ENCODE assay signal across 26 mouse cellular contexts in genomic region chr9:101883295-101883694, GRCm38 (mm10). TPM values are rescaled to one million over a fixed set of nuclear protein-coding genes. Genes with fewer than 3 reads are reported as not detected.
DNase-seq lines count a peak whose midpoint lies in the region; ATAC-seq lines count a peak whose summit lies in the region.
"Had no signal": no experiment of that assay in that cellular context is flagged by ENCODE, and none has a peak within 500 bp of the region (broad histone marks: within the 10 kb centered on the region; RNA-seq: fewer than 3 reads in every experiment).

No protein-coding gene starts in this region.

- no peak overlapping the region for H3K9ac ChIP-seq in heart, embryonic 11.5 days (ENCODE audit: low read depth, low read length)
- no peak overlapping the region for H3K9ac ChIP-seq in forebrain, embryonic 13.5 days
- H3K9ac ChIP-seq: heart, embryonic 15.5 days; lung, embryonic 14.5 days had no signal

- no peak overlapping the region for H3K4me2 ChIP-seq in heart, embryonic 11.5 days
- H3K4me2 ChIP-seq in forebrain, embryonic 13.5 days, result no peak overlapping the region
- H3K4me2 ChIP-seq: heart, embryonic 15.5 days; liver, embryonic 11.5 days; lung, embryonic 14.5 days had no signal

- no peak for ATAC-seq in heart, embryonic 11.5 days (replicated peaks; ENCODE audit: insufficient number of reproducible peaks, low FRiP score, low TSS enrichment)
- no peak for ATAC-seq in forebrain, embryonic 13.5 days
- ATAC-seq: hindbrain, embryonic 16.5 days; midbrain, embryonic 16.5 days had no signal

- H3K36me3 ChIP-seq in heart, embryonic 11.5 days (ENCODE audit: control insufficient read depth, insufficient read depth, low read length), result no peaks in the 10 kb centered on the region
- no peaks in the 10 kb centered on the region for H3K36me3 ChIP-seq in forebrain, embryonic 13.5 days (ENCODE audit: poor library complexity, severe bottlenecking)
- H3K36me3 ChIP-seq: heart, embryonic 15.5 days had no signal

- H3K4me1 ChIP-seq in heart, embryonic 11.5 days (ENCODE audit: control insufficient read depth, insufficient read depth, low read length), result no peaks in the 10 kb centered on the region
- H3K4me1 ChIP-seq in forebrain, embryonic 13.5 days, result no peaks in the 10 kb centered on the region
- H3K4me1 ChIP-seq: heart, embryonic 15.5 days had no signal

- no peaks in the 10 kb centered on the region for H3K27me3 ChIP-seq in heart, embryonic 11.5 days (ENCODE audit: control insufficient read depth, insufficient read depth, low read length)
- H3K27me3 ChIP-seq in forebrain, embryonic 13.5 days, result no peaks in the 10 kb centered on the region
- H3K27me3 ChIP-seq: heart, embryonic 15.5 days had no signal

- 47% methylated on average over 2 of the region's 2 CpGs for WGBS in heart, embryonic 11.5 days (ENCODE audit: insufficient replicate concordance)
- 63% methylated on average over 2 of the region's 2 CpGs for WGBS in forebrain, embryonic 13.5 days

- DNase-seq in layer of hippocampus, postnatal 14 days (ENCODE audit: low spot score in 2 of 2), result peak; percentile 12 to 41
- DNase-seq in layer of hippocampus, postnatal 36 days, result no peak
- peak; percentile 94 for DNase-seq in brain, adult 2 months (ENCODE audit: low read depth, low spot score)
- DNase-seq in cerebellum, adult 11-12 months, result peak; percentile 87
- peak; percentile 81 to 89 for DNase-seq in cerebellum, postnatal 14 days
- DNase-seq: B cell, adult 2 months; heart, adult 18-20 months; heart, postnatal 4 days; kidney, adult 2 months; kidney, postnatal 10 days; lung, embryonic 14.5 days had no signal

- H3K9me3 ChIP-seq in heart, embryonic 11.5 days (replicated peaks; ENCODE audit: control insufficient read depth, low read length), result no peaks in the 10 kb centered on the region
- no peaks in the 10 kb centered on the region for H3K9me3 ChIP-seq in forebrain, embryonic 13.5 days (replicated peaks)
- H3K9me3 ChIP-seq: heart, embryonic 15.5 days had no signal

- no peak overlapping the region for H3K27ac ChIP-seq in heart, embryonic 11.5 days (ENCODE audit: low read depth, low read length)
- H3K27ac ChIP-seq in forebrain, embryonic 13.5 days, result no peak overlapping the region
- H3K27ac ChIP-seq: heart, embryonic 15.5 days; layer of hippocampus, adult 2 months had no signal

- no peak overlapping the region for H3K4me3 ChIP-seq in heart, embryonic 11.5 days (ENCODE audit: low read depth, low read length)
- H3K4me3 ChIP-seq in forebrain, embryonic 13.5 days, result no peak overlapping the region
- H3K4me3 ChIP-seq: heart, embryonic 15.5 days; layer of hippocampus, adult 2 months had no signal

RNA-seq across cellular contexts. Expression of gene 9630041A04Rik, which starts 21.7 kb away (rescaled TPM):
- not detected for total RNA-seq in layer of hippocampus, postnatal 14 days (2021)
- total RNA-seq in layer of hippocampus, postnatal 36 days (2021), result not detected
- polyA plus RNA-seq in heart, embryonic 11.5 days (2014; fragmentation: Nextera tagmentation; extraction: Ambion mirVana), result not detected in 2 replicates
- 0.26 and 0.30 TPM in 2 replicates for polyA plus RNA-seq in forebrain, embryonic 13.5 days (2015; fragmentation: Nextera tagmentation; extraction: Ambion mirVana)
- total RNA-seq: adrenal gland, adult 18-20 months; adrenal gland, postnatal 4 days; gastrocnemius, adult 8-10 months; heart, adult 18-20 months; heart, postnatal 4 days; layer of hippocampus, adult 2 months; left cerebral cortex, adult 8-10 months; megakaryocyte, adult 5-6 weeks; neutrophil, adult 5-6 weeks had no signal
- polyA plus RNA-seq: embryonic facial prominence, embryonic 14.5 days; heart, embryonic 15.5 days; kidney, adult 2 months; limb, embryonic 11.5 days; liver, embryonic 11.5 days had no signal

Comparison
In these comparisons a context has a peak if more than half of its experiments do, and no peak if none do; other contexts are left out.
1. DNase-seq: peak in layer of hippocampus, postnatal 14 days (2 of 2), brain, adult 2 months (single experiment), cerebellum, adult 11-12 months (single experiment) and cerebellum, postnatal 14 days (2 of 2); none in layer of hippocampus, postnatal 36 days (0 of 2).